Mouse (Mus musculus): ENCODE measurements around the gene Macf1. TPM values are rescaled to one million over a fixed set of nuclear protein-coding genes. Genes with fewer than 3 reads are reported as not detected.

Macf1 gene
- polyA plus RNA-seq, 1 experiment from 2014 or later, result 28.9 TPM

DNA sequence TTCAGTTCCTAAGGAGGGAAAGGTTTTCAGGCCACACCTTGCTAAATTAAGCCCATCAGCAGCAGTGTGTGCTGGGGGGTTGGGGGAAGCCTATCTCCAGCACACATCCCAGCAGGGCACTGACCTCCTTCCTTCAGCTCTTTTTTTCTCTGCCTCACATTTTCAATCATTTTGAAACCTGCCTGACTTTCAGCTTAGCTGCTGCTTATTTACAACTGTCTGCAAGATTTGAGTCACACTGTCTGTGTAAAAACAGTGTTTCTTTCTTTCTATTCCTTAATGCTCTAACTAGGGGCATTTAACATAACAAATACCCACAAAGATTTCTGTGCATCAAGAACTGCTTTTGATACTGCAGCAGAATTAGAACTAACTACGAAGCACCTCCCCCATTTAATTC lies 289.9 kb downstream of the Macf1 start:
- WGBS, result 86% methylated on average over 1 of the region's 1 CpGs
- Histone ChIP-seq H3K9ac (ENCODE audit: low read length) (no peak overlapping the region), H3K4me3 (ENCODE audit: low read depth, low read length) (no peak overlapping the region), H3K9me3 (ENCODE audit: control insufficient read depth, low read length) (no peaks in the 10 kb centered on the region), H3K4me1 (replicated peaks; ENCODE audit: control insufficient read depth, insufficient read depth) (no peaks in the 10 kb centered on the region), H3K27ac (replicated peaks) (no peak overlapping the region), H3K27me3 (ENCODE audit: control insufficient read depth, insufficient read depth, low read length) (no peaks in the 10 kb centered on the region), H3K4me2 (replicated peaks; ENCODE audit: low read depth) (no peak overlapping the region), H3K36me3 (ENCODE audit: control insufficient read depth, insufficient read depth, low read length) (peaks cover 20% of the 10 kb centered on the region)
- no peak for ATAC-seq (ENCODE audit: low FRiP score, low TSS enrichment)
- TF ChIP-seq EP300 (optimal IDR thresholded peaks at IDR 0.05), result no peak
- TF ChIP-seq CTCF (IDR thresholded peaks at IDR 0.05; ENCODE audit: low read depth), result no peak
- DNase-seq (ENCODE audit: low spot score), result no peak

DNA sequence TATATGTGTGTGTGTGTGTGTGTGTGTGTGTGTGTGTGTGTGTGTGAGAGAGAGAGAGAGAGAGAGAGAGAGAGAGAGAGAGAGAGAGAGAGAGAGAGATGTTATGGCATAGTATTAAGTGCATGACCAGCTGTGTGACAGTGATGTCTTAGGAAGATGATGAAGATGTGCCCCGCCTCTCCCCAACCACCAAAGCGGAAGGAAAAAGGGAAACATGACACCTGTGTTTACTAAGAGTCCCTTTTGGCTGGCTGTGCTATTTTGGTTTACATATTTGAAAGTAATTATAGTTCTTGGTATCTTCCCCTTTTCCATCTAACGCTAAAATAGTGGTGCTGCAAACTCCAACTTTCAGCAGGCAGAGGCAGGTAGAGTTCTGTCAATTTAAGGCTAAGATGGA lies 291.2 kb downstream of the Macf1 start:
- no peak overlapping the region for H3K4me2 ChIP-seq (replicated peaks; ENCODE audit: low read depth)
- H3K27ac ChIP-seq (replicated peaks), result no peak overlapping the region
- TF ChIP-seq EP300 (optimal IDR thresholded peaks at IDR 0.05) (no peak), CTCF (IDR thresholded peaks at IDR 0.05; ENCODE audit: low read depth) (no peak)
- 70% methylated on average over 3 of the region's 3 CpGs for WGBS
- H3K4me3 ChIP-seq (ENCODE audit: low read depth, low read length), result no peak overlapping the region
- H3K9ac ChIP-seq (ENCODE audit: low read length), result no peak overlapping the region
- no peak for ATAC-seq (ENCODE audit: low FRiP score, low TSS enrichment)
- H3K36me3 ChIP-seq (ENCODE audit: control insufficient read depth, insufficient read depth, low read length), result peaks cover 26% of the 10 kb centered on the region
- no peak for DNase-seq (ENCODE audit: low spot score)
- no peaks in the 10 kb centered on the region for H3K9me3 ChIP-seq (ENCODE audit: control insufficient read depth, low read length)
- no peaks in the 10 kb centered on the region for H3K4me1 ChIP-seq (replicated peaks; ENCODE audit: control insufficient read depth, insufficient read depth)
- H3K27me3 ChIP-seq (ENCODE audit: control insufficient read depth, insufficient read depth, low read length), result no peaks in the 10 kb centered on the region

DNA sequence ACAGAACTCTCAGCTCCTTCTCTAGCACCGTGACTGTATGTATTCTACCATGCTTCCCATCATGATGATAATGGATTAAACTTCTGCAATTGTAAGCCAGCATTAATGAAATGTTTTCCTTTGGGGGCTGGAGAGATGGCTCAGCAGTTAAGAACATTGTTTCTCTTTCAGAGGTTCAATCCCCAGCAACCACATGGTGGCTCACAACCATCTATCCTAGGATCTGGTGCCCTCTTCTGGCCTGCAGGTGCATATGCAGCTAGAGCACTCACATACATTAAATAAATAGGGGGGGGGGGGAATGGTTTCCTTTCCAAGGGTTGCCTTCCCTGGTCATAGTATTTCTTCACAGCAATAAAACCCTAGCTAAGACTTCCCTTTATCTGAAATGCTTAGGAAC lies 292.0 kb downstream of the Macf1 start:
- WGBS, result 100% methylated on average over 1 of the region's 1 CpGs
- Histone ChIP-seq H3K36me3 (ENCODE audit: control insufficient read depth, insufficient read depth, low read length) (peaks cover 26% of the 10 kb centered on the region), H3K27ac (replicated peaks) (no peak overlapping the region), H3K9me3 (ENCODE audit: control insufficient read depth, low read length) (no peaks in the 10 kb centered on the region), H3K4me2 (replicated peaks; ENCODE audit: low read depth) (no peak overlapping the region), H3K4me3 (ENCODE audit: low read depth, low read length) (no peak overlapping the region), H3K9ac (ENCODE audit: low read length) (no peak overlapping the region), H3K4me1 (replicated peaks; ENCODE audit: control insufficient read depth, insufficient read depth) (no peaks in the 10 kb centered on the region), H3K27me3 (ENCODE audit: control insufficient read depth, insufficient read depth, low read length) (no peaks in the 10 kb centered on the region)
- TF ChIP-seq EP300 (optimal IDR thresholded peaks at IDR 0.05) (no peak), CTCF (IDR thresholded peaks at IDR 0.05; ENCODE audit: low read depth) (peak; percentile 74)
- no peak for ATAC-seq (ENCODE audit: low FRiP score, low TSS enrichment)
- DNase-seq (ENCODE audit: low spot score), result no peak

DNA sequence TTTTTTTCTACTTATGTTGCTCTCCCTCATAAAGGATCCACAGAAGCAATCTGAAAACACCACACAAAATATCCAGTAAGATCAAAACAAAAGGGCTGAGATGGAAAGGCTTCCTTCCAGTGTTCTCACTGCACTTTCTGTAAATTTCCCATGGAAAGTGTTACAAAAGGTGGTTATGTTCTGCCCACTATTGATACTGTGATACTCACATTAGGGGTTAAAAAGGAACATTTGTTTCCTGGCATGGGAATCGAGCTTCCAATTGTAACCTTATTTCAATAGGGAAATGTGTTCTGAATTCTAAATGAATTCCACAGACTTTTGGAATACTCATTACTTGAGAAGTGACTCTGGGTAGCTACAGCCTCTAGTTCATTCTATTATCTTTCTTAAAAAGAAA lies 299.1 kb downstream of the Macf1 start:
- H3K4me3 ChIP-seq (ENCODE audit: low read depth, low read length), result no peak overlapping the region
- no peak overlapping the region for H3K27ac ChIP-seq (replicated peaks)
- H3K36me3 ChIP-seq (ENCODE audit: control insufficient read depth, insufficient read depth, low read length), result peaks cover 57% of the 10 kb centered on the region
- H3K9me3 ChIP-seq (ENCODE audit: control insufficient read depth, low read length), result no peaks in the 10 kb centered on the region
- no peak overlapping the region for H3K9ac ChIP-seq (ENCODE audit: low read length)
- WGBS, result 75% methylated on average over 1 of the region's 1 CpGs
- TF ChIP-seq CTCF (IDR thresholded peaks at IDR 0.05; ENCODE audit: low read depth), result no peak
- TF ChIP-seq EP300 (optimal IDR thresholded peaks at IDR 0.05), result no peak
- ATAC-seq (ENCODE audit: low FRiP score, low TSS enrichment), result no peak
- no peak overlapping the region for H3K4me2 ChIP-seq (replicated peaks; ENCODE audit: low read depth)
- DNase-seq (ENCODE audit: low spot score), result no peak
- H3K4me1 ChIP-seq (replicated peaks; ENCODE audit: control insufficient read depth, insufficient read depth), result no peaks in the 10 kb centered on the region
- H3K27me3 ChIP-seq (ENCODE audit: control insufficient read depth, insufficient read depth, low read length), result no peaks in the 10 kb centered on the region

DNA sequence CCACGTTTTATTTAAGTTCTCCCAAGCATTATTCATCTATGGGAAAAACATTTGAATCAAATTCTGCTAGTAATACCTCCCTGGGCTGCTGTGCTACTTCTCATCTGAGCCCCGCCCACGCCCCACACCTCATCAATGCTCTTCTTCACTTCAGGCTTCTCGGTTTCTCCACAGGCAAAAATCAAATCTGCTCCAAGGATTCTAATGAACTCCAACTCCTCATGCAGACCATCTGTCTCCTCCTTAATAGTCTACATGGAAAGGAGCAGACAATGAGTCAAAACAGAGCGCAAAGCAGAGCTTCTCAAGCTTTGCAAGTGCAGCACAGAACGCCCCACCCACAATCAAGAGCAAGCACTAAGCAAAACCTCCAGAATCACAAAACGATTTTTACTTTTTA lies 301.0 kb downstream of the Macf1 start:
- Histone ChIP-seq H3K27me3 (ENCODE audit: control insufficient read depth, insufficient read depth, low read length) (no peaks in the 10 kb centered on the region), H3K9ac (ENCODE audit: low read length) (no peak overlapping the region), H3K9me3 (ENCODE audit: control insufficient read depth, low read length) (no peaks in the 10 kb centered on the region), H3K36me3 (ENCODE audit: control insufficient read depth, insufficient read depth, low read length) (peaks cover 55% of the 10 kb centered on the region), H3K4me1 (replicated peaks; ENCODE audit: control insufficient read depth, insufficient read depth) (no peaks in the 10 kb centered on the region), H3K27ac (replicated peaks) (no peak overlapping the region), H3K4me3 (ENCODE audit: low read depth, low read length) (no peak overlapping the region), H3K4me2 (replicated peaks; ENCODE audit: low read depth) (no peak overlapping the region)
- 89% methylated on average over 7 of the region's 7 CpGs for WGBS
- TF ChIP-seq CTCF (IDR thresholded peaks at IDR 0.05; ENCODE audit: low read depth) (no peak), EP300 (optimal IDR thresholded peaks at IDR 0.05) (no peak)
- ATAC-seq (ENCODE audit: low FRiP score, low TSS enrichment) (no peak), DNase-seq (ENCODE audit: low spot score) (no peak)

DNA sequence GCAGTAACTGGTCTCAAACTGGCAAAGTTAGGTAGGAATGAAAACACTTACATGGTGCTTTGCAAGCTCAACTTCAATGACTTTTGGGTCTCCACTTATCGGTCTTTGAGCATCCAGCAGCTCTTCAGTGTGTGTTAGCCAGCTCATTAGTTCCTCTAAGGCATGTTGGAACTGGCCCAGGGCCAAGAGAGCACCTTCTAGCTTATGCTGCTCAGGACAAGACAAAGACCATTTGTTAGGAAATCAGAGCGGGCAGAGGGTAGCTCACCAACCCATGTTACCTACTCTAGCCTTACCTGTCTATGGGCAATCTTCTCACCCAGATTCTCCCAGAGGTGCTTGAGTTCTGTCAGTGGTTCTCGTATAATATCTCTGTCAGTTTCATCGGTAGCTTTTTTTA lies 302.1 kb downstream of the Macf1 start:
- H3K4me2 ChIP-seq (replicated peaks; ENCODE audit: low read depth), result no peak overlapping the region
- H3K9me3 ChIP-seq (ENCODE audit: control insufficient read depth, low read length), result no peaks in the 10 kb centered on the region
- 91% methylated on average over 4 of the region's 4 CpGs for WGBS
- peaks cover 54% of the 10 kb centered on the region for H3K36me3 ChIP-seq (ENCODE audit: control insufficient read depth, insufficient read depth, low read length)
- no peaks in the 10 kb centered on the region for H3K27me3 ChIP-seq (ENCODE audit: control insufficient read depth, insufficient read depth, low read length)
- TF ChIP-seq CTCF (IDR thresholded peaks at IDR 0.05; ENCODE audit: low read depth) (no peak), EP300 (optimal IDR thresholded peaks at IDR 0.05) (no peak)
- H3K9ac ChIP-seq (ENCODE audit: low read length), result no peak overlapping the region
- no peak for DNase-seq (ENCODE audit: low spot score)
- ATAC-seq (ENCODE audit: low FRiP score, low TSS enrichment), result no peak
- no peak overlapping the region for H3K4me3 ChIP-seq (ENCODE audit: low read depth, low read length)
- H3K27ac ChIP-seq (replicated peaks), result no peak overlapping the region
- no peaks in the 10 kb centered on the region for H3K4me1 ChIP-seq (replicated peaks; ENCODE audit: control insufficient read depth, insufficient read depth)

Measured in stomach, postnatal 0 days (tissue).